Mouse (Mus musculus) central nervous system, embryonic 14 days (tissue): ENCODE measurements around the gene Ifi47. TPM values are rescaled to one million over a fixed set of nuclear protein-coding genes. Genes with fewer than 3 reads are reported as not detected.

ENCODE experiments used
- polyA plus RNA-seq: library from polyadenylated mRNA; depleted of rRNA; stranded (reverse); fragments of >200 nt; gene quantifications from 2 replicates; pipeline ENCODE4 v1.2.3, GENCODE M21; 2012; rRNA removed

The Ifi47 gene
- 1.8 and 2.6 TPM in 2 replicates for polyA plus RNA-seq

GRCm38 (mm10) chr11:49076001-49076757, at the start of gene Ifi47:
TSS of gene Ifi47 (plus strand) at chr11:49076587.

GRCm38 (mm10) chr11:49051093-49051891, 25.1 kb upstream of the Ifi47 start, which contains the start of gene 9930111J21Rik2:
TSS of gene 9930111J21Rik2 (minus strand) at chr11:49051242.

GRCm38 (mm10) chr11:49063713-49064469, 12.5 kb upstream of the Ifi47 start, which contains the start of gene Tgtp2:
TSS of gene Tgtp2 (minus strand) at chr11:49064206.

GRCm38 (mm10) chr11:49114774-49115173, 38.4 kb downstream of the Ifi47 start, which contains the start of gene Olfr1396:
TSS of gene Olfr1396 (minus strand) at chr11:49114874.

GRCm38 (mm10) chr11:49141974-49142373, 65.6 kb downstream of the Ifi47 start, which contains the start of gene Olfr1395:
TSS of gene Olfr1395 (plus strand) at chr11:49142274.

Other genes starting within 250 kb of the Ifi47 start
- gene Gm12184, start 249.9 kb upstream of the Ifi47 start, polyA plus RNA-seq = 35.7 and 42.7 TPM in 2 replicates
- gene Irgm1, start 204.9 kb upstream of the Ifi47 start, polyA plus RNA-seq = 4.1 and 6.1 TPM in 2 replicates
- 0.18 and 0.22 TPM in 2 replicates for gene Gm5431, start 174.4 kb upstream of the Ifi47 start, polyA plus RNA-seq
- gene Psme2b, start 130.4 kb upstream of the Ifi47 start, polyA plus RNA-seq = 0.60 and 0.89 TPM in 2 replicates
- 0.11 and 0.24 TPM in 2 replicates for gene Olfr56, start 97.7 kb upstream of the Ifi47 start, polyA plus RNA-seq
- gene 9930111J21Rik1, start 97.2 kb upstream of the Ifi47 start, polyA plus RNA-seq = 0.11 and 0.23 TPM in 2 replicates
- 0.04 and 0.06 TPM in 2 replicates for gene Gm12185, start 84.4 kb upstream of the Ifi47 start, polyA plus RNA-seq
- gene Tgtp1, start 82.4 kb upstream of the Ifi47 start, polyA plus RNA-seq = 0.32 and 0.76 TPM in 2 replicates
- 0.28 and 0.37 TPM in 2 replicates for gene 9930111J21Rik2, start 25.3 kb upstream of the Ifi47 start, polyA plus RNA-seq
- 0.32 and 1.3 TPM in 2 replicates for gene Tgtp2, start 12.4 kb upstream of the Ifi47 start, polyA plus RNA-seq
- gene Olfr1396, start 38.3 kb downstream of the Ifi47 start, polyA plus RNA-seq = 0.06 TPM in 1 of 2 replicates, not detected in the other
- not detected in 2 replicates for gene Olfr1395, start 65.7 kb downstream of the Ifi47 start, polyA plus RNA-seq
- not detected in 2 replicates for gene Olfr1394, start 77.8 kb downstream of the Ifi47 start, polyA plus RNA-seq
- 0.07 and 0.36 TPM in 2 replicates for gene Btnl9, start 110.6 kb downstream of the Ifi47 start, polyA plus RNA-seq
- gene Zfp62, start 126.7 kb downstream of the Ifi47 start, polyA plus RNA-seq = 33.3 and 34.3 TPM in 2 replicates
- gene Mgat1, start 167.6 kb downstream of the Ifi47 start, polyA plus RNA-seq = 55.9 and 61.6 TPM in 2 replicates
- 0.20 and 0.21 TPM in 2 replicates for gene Olfr1393, start 201.7 kb downstream of the Ifi47 start, polyA plus RNA-seq
- 0.18 and 0.40 TPM in 2 replicates for gene Olfr1392, start 208.7 kb downstream of the Ifi47 start, polyA plus RNA-seq
- 0.01 TPM in 1 of 2 replicates, not detected in the other for gene Olfr10, start 228.2 kb downstream of the Ifi47 start, polyA plus RNA-seq
- not detected in 2 replicates for gene Olfr1391, start 246.2 kb downstream of the Ifi47 start, polyA plus RNA-seq